Mouse (Mus musculus): Measurements from ENCODE around the gene Sub1. TPM values are rescaled to one million over a fixed set of nuclear protein-coding genes. Genes with fewer than 3 reads are reported as not detected.

The Sub1 gene
- total and polyA plus RNA-seq, 2 experiments from 2014 or later, result 86.7 to 585 TPM

DNA sequence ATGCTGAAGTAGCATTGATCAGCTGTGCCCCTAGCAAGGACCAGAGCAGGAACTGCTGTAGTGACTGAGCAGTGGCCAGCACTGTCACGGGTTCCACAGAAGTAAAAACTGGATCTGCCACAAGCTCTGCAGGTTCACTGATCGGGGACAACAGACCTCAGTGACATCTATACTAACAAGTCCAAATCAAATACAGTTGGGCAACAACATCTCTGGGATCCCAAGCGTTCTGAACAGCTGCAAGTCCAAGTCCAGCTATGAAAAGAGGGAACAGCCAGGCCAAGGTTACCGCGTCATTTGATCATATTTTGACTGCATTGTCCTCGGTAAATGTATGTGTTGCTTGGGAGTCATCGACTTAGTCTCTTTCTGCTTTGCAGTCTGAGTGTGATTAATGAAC, 10.6 kb upstream of the Sub1 start:
- Histone ChIP-seq H3K4me3 (ENCODE audit: low read length) (no peak overlapping the region), H3K9ac (replicated peaks; ENCODE audit: low read length) (no peak overlapping the region), H3K4me1 (ENCODE audit: insufficient read depth, low read length) (no peaks in the 10 kb centered on the region), H3K4me2 (ENCODE audit: low read depth, low read length) (no peak overlapping the region), H3K27ac (no peak overlapping the region), H3K9me3 (ENCODE audit: low read length) (no peaks in the 10 kb centered on the region), H3K27me3 (ENCODE audit: insufficient read depth, low read length) (no peaks in the 10 kb centered on the region), H3K36me3 (ENCODE audit: insufficient read depth, low read length) (no peaks in the 10 kb centered on the region)
- ATAC-seq, result no peak
- no peak for TF ChIP-seq CTCF (IDR thresholded peaks at IDR 0.05; ENCODE audit: low read depth)
- no peak for DNase-seq (ENCODE audit: low spot score)
- WGBS, result 82% methylated on average over 7 of the region's 7 CpGs

DNA sequence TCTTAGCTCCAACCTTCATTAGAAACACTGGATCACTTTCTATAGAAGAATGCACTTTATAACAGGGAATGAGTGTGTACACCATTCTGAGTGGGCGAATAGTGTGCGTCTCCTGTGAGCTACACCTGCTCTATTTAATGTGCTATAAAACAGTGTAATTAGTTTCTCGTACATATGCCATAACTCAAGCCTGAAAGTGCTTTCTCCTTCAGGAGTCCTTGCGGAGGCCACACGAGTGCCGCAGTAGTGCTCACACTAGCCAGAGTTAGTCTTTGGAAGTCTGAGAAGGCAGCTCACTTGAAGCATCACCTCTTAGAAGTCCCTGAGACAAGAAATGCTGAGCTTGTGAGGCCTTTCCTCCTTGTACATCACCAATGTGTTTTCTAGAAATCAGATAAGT, 9.4 kb upstream of the Sub1 start:
- 87% methylated on average over 6 of the region's 6 CpGs for WGBS
- Histone ChIP-seq H3K4me1 (ENCODE audit: insufficient read depth, low read length) (no peaks in the 10 kb centered on the region), H3K27me3 (ENCODE audit: insufficient read depth, low read length) (no peaks in the 10 kb centered on the region), H3K36me3 (ENCODE audit: insufficient read depth, low read length) (no peaks in the 10 kb centered on the region), H3K4me3 (ENCODE audit: low read length) (no peak overlapping the region), H3K4me2 (ENCODE audit: low read depth, low read length) (no peak overlapping the region), H3K27ac (no peak overlapping the region), H3K9ac (replicated peaks; ENCODE audit: low read length) (no peak overlapping the region), H3K9me3 (ENCODE audit: low read length) (no peaks in the 10 kb centered on the region)
- DNase-seq (ENCODE audit: low spot score) (no peak), ATAC-seq (no peak)
- TF ChIP-seq CTCF (IDR thresholded peaks at IDR 0.05; ENCODE audit: low read depth), result no peak

DNA sequence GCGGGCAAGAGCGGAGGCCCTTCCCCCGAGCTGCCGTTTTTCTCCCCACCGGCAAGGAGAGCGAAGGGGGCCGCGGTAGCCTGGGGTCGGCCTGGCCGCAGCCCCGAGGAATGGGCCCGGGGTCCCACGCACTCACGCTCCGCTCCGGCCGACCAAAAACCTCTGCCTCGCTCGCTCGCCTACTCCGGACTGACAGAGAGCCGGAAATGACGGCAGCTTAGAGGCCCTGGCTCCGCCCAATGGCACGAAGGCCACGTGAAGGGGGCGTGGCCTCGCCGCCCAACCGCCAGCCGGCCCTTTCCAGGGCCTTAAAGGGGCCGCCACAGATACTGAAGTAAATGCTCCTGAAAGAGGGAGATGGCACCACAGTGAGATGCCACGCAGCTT, 975 bp downstream of the Sub1 start:
- under 1% methylated on average over 33 of the region's 33 CpGs for WGBS
- peak overlapping the region; percentile 100 for H3K4me3 ChIP-seq (ENCODE audit: low read length)
- peak overlapping the region; percentile 89 for H3K4me2 ChIP-seq (ENCODE audit: low read depth, low read length)
- H3K9me3 ChIP-seq (ENCODE audit: low read length), result no peaks in the 10 kb centered on the region
- DNase-seq (ENCODE audit: low spot score) (peak; percentile 99), ATAC-seq (peak; percentile 100)
- peak overlapping the region; percentile 89 for H3K27ac ChIP-seq
- peaks cover 6% of the 10 kb centered on the region for H3K36me3 ChIP-seq (ENCODE audit: insufficient read depth, low read length)
- peak overlapping the region; percentile 98 for H3K9ac ChIP-seq (replicated peaks; ENCODE audit: low read length)
- H3K27me3 ChIP-seq (ENCODE audit: insufficient read depth, low read length), result no peaks in the 10 kb centered on the region
- peaks cover 8% of the 10 kb centered on the region; the same call in 1 of the 2 replicates for H3K4me1 ChIP-seq (ENCODE audit: insufficient read depth, low read length)
- TF ChIP-seq CTCF (IDR thresholded peaks at IDR 0.05; ENCODE audit: low read depth), result no peak

DNA sequence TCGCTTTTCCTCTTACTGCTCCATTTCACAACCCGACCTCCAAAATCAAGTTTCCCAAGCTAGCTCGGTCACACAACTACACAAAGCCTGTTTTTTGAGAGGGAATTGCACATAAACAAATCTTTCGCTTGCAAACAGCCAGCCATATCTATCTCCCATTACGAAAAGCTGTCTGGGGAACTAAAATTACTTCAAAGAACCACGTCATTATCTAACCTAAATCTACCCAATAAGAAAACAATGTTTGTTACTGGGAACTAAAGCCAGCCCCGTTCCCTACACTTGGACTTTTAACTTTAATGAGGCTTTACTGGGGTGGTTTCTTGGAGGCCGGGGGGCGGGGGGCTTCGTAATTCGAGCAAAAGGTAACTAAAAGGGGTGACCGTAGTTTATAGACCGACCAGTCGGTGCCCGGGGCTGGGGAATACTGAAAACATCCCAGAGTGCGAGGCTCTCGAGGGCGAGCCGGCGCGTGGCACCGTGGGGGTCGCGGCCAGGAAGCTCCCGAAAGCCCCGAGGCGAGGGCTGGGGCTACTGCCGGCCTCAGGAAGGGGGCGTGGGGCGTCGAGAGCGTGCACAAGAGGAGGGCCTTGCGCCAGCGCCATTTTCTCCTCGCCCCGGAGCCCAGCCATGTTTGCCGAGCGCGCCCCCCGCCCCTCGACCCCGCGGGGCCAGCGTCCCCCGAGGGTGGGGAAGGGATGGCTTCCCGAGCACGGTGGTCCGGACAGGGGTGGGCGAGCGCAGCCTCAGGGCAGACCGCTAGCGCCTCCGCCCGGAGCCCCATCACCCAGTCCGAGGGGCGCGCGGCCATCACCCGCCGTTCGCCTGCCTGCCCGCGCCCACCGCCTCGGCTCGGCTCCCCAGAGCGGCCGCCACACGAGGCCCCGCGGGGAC, 1.6 kb downstream of the Sub1 start:
- 2% methylated on average over 63 of the region's 71 CpGs for WGBS
- H3K4me1 ChIP-seq (ENCODE audit: insufficient read depth, low read length), result peaks cover 8% of the 10 kb centered on the region; the same call in 1 of the 2 replicates

DNA sequence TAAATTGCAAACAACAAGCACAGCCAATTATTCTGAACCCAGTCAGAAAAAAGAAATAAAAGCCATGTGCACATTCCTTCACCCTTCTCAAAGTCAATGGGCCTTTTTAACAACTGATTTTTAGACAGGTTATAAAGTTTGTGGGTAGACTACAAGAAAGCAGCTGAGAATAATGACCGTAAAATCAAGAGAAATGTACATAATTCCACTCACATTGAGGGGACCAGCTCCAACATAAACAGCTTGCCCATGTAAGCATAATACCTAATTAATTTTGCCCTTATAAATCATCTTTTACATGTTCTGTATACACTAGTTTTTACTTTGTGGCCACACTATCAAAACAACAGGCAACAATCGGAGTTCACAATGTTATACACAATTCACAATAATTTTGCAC, 2.8 kb downstream of the Sub1 start:
- no peaks in the 10 kb centered on the region for H3K27me3 ChIP-seq (ENCODE audit: insufficient read depth, low read length)
- peaks cover 8% of the 10 kb centered on the region; the same call in 1 of the 2 replicates for H3K4me1 ChIP-seq (ENCODE audit: insufficient read depth, low read length)
- H3K4me2 ChIP-seq (ENCODE audit: low read depth, low read length), result peak overlapping the region; percentile 89
- ATAC-seq (no peak), DNase-seq (ENCODE audit: low spot score) (no peak)
- peaks cover 23% of the 10 kb centered on the region for H3K36me3 ChIP-seq (ENCODE audit: insufficient read depth, low read length)
- no peak for TF ChIP-seq CTCF (IDR thresholded peaks at IDR 0.05; ENCODE audit: low read depth)
- peak overlapping the region; percentile 100 for H3K4me3 ChIP-seq (ENCODE audit: low read length)
- no peaks in the 10 kb centered on the region for H3K9me3 ChIP-seq (ENCODE audit: low read length)
- H3K27ac ChIP-seq, result no peak overlapping the region
- H3K9ac ChIP-seq (replicated peaks; ENCODE audit: low read length), result no peak overlapping the region; the same call in 1 of the 2 replicates
- WGBS, result 76% methylated on average over 2 of the region's 2 CpGs

More for the DNA sequence above, 1.6 kb downstream of the Sub1 start:
- Histone ChIP-seq H3K9me3 (ENCODE audit: low read length) (no peaks in the 10 kb centered on the region), H3K4me2 (ENCODE audit: low read depth, low read length) (peak overlapping the region; percentile 89), H3K36me3 (ENCODE audit: insufficient read depth, low read length) (peaks cover 13% of the 10 kb centered on the region), H3K4me3 (ENCODE audit: low read length) (peak overlapping the region; percentile 100), H3K9ac (replicated peaks; ENCODE audit: low read length) (peak overlapping the region; percentile 98), H3K27ac (peak overlapping the region; percentile 89), H3K27me3 (ENCODE audit: insufficient read depth, low read length) (no peaks in the 10 kb centered on the region)
- no peak for TF ChIP-seq CTCF (IDR thresholded peaks at IDR 0.05; ENCODE audit: low read depth)
- ATAC-seq, result peak; percentile 77
- DNase-seq (ENCODE audit: low spot score), result peak; percentile 80

DNA sequence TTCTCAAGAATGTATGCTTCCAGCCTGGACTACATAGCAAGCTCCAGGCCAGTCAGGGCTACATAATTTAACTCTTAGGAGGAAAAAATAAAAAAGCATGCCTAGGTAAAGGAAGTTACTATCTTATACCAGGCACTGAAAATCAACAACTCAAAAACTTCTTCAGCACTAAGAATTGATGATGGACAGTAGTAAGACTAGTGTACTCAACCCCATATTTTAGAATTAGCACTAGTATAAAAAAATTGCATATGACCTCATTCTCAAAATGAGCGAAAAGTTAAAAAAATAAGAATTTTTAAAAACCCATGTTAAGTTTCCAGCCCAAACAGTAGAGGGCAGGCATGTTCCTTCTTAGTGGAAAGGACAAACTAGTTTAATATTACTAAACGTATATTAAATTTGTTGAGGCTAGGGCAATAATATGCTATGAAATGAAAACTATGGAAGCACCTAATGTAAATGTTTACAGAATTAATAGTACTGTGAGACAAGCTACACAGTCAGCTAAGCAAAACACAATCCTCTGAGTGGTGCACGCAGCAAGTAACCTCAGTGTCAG, 5.2 kb downstream of the Sub1 start:
- Histone ChIP-seq H3K4me2 (ENCODE audit: low read depth, low read length) (no peak overlapping the region), H3K27ac (no peak overlapping the region), H3K36me3 (ENCODE audit: insufficient read depth, low read length) (peaks cover 42% of the 10 kb centered on the region), H3K4me1 (ENCODE audit: insufficient read depth, low read length) (peaks cover 8% of the 10 kb centered on the region; the same call in 1 of the 2 replicates), H3K9me3 (ENCODE audit: low read length) (no peaks in the 10 kb centered on the region), H3K9ac (replicated peaks; ENCODE audit: low read length) (no peak overlapping the region), H3K27me3 (ENCODE audit: insufficient read depth, low read length) (no peaks in the 10 kb centered on the region), H3K4me3 (ENCODE audit: low read length) (no peak overlapping the region)
- ATAC-seq (no peak), DNase-seq (ENCODE audit: low spot score) (peak; percentile 56)
- WGBS, result 66% methylated on average over 3 of the region's 3 CpGs
- TF ChIP-seq CTCF (IDR thresholded peaks at IDR 0.05; ENCODE audit: low read depth), result peak; percentile 59
